Mouse (Mus musculus) brain, embryonic 14.5 days (tissue): ENCODE results near the gene Entpd3.

Experiments used
- CTCF ChIP-seq: fragments of 200-500 bp; IDR thresholded peaks from 2 replicates; pipeline ENCODE4 v1.5.1; 2012; ENCODE audit warnings: inconsistent platforms, mild to moderate bottlenecking, moderate library complexity, borderline replicate concordance; ENCODE audit not compliant: insufficient read depth, insufficient read length; ENCODE audit errors: extremely low read depth
- POLR2A ChIP-seq: fragments of 200-500 bp; IDR thresholded peaks from 2 replicates; pipeline ENCODE4 v1.6.1; 2012; ENCODE audit warnings: mild to moderate bottlenecking, inconsistent platforms, borderline replicate concordance; ENCODE audit not compliant: poor library complexity, insufficient read depth, insufficient read length, severe bottlenecking; ENCODE audit errors: extremely low read depth

DNA sequence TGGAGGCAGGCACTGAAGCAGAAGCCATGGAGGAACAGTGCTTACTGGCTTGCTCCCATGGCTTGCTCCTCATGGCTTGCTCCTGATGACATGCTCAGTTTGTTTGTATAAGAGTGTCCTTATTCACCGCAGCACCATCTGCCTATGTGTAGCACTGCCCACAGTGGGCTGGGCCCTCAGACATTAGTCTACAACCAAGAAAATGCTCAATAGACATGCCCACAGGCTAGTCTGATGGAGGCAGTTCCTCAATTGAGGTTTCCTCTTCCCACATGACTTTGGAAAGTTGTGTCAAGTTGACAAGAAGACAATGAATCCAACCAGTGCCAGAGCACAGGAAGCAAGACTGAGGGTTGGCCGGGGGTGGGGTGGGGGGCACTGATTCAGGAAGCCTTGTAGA is 6.4 kb downstream of the Entpd3 start:
- TF ChIP-seq CTCF: no peak
- TF ChIP-seq POLR2A: no peak
